Mouse (Mus musculus) embryonic facial prominence, embryonic 11.5 days (tissue): Measurements from ENCODE around the gene Draxin. TPM values are rescaled to one million over a fixed set of nuclear protein-coding genes. Genes with fewer than 3 reads are reported as not detected.
"Not testable (repeated sequence)": the region's sequence is repeated elsewhere in the genome, so short reads cannot be mapped to it uniquely, and the experiment has no call there.

Source experiments
- ATAC-seq: fragments of 200-750 bp; cut with Nextera tagmentation; replicated peaks from 2 replicates; pipeline ENCODE4 v1.8.0; 2017; ENCODE audit warnings: low read depth; ENCODE audit not compliant: insufficient number of reproducible peaks, low FRiP score, low TSS enrichment
- DNase-seq: peaks from one replicate; pipeline ENCODE4 v3.0.0-alpha.2; 2015; ENCODE audit warnings: low spot score
- H3K27ac ChIP-seq: fragments of 300-500 bp; sonication (generic); replicated peaks from 2 replicates; pipeline ENCODE4 v1.5.1; 2014; ENCODE audit warnings: mild to moderate bottlenecking, low read depth, low read length, control low read depth
- H3K27me3 ChIP-seq: fragments of 300-500 bp; sonication (generic); 2 replicates; pipeline ENCODE4 v1.6.1; 2014; ENCODE audit warnings: mild to moderate bottlenecking, low read length, moderate library complexity, mixed read lengths; ENCODE audit not compliant: control insufficient read depth, insufficient read depth
- H3K36me3 ChIP-seq: fragments of 300-500 bp; sonication (generic); replicated peaks from 2 replicates; pipeline ENCODE4 v1.6.1; 2014; ENCODE audit warnings: low read depth, mild to moderate bottlenecking, low read length, moderate library complexity, mixed read lengths; ENCODE audit not compliant: control insufficient read depth, insufficient read depth
- H3K4me1 ChIP-seq: fragments of 300-500 bp; sonication (generic); 2 replicates; pipeline ENCODE4 v1.6.1; 2014; ENCODE audit warnings: low read length, mixed read lengths; ENCODE audit not compliant: control insufficient read depth, insufficient read depth
- H3K4me2 ChIP-seq: fragments of 300-500 bp; sonication (generic); 2 replicates; pipeline ENCODE4 v1.6.1; 2014; ENCODE audit warnings: low read depth, mild to moderate bottlenecking, control low read depth, low read length, moderate library complexity
- H3K4me3 ChIP-seq: fragments of 300-500 bp; sonication (generic); 2 replicates; pipeline ENCODE4 v1.5.1; 2014; ENCODE audit warnings: low read depth, low read length, control low read depth
- H3K9ac ChIP-seq: fragments of 300-500 bp; sonication (generic); replicated peaks from 2 replicates; pipeline ENCODE4 v1.6.1; 2014; ENCODE audit warnings: mild to moderate bottlenecking, control low read depth, low read length
- H3K9me3 ChIP-seq: fragments of 300-500 bp; sonication (generic); replicated peaks from 2 replicates; pipeline ENCODE4 v1.6.1; 2016; ENCODE audit warnings: mild to moderate bottlenecking, low read length, inconsistent platforms, mixed read lengths; ENCODE audit not compliant: control insufficient read depth
- WGBS: fragments of 180-500 bp; shearing (Covaris S2); extraction: QIAGEN DNeasy Blood & Tissue Kit; methylation state at CpG from one replicate; pipeline ENCODE4 v1.1.7; 2014; 5-methylcytosine and 5-hydroxymethylcytosine counted together
- polyA plus RNA-seq: library from polyadenylated mRNA; unstranded; fragments of >200 nt; fragmentation: Nextera tagmentation; extraction: Ambion mirVana; gene quantifications from 2 replicates; pipeline ENCODE4 v1.2.1, GENCODE M21; 2014

The Draxin gene
- polyA plus RNA-seq, 1 experiment from 2014 or later: 1.2 TPM

DNA sequence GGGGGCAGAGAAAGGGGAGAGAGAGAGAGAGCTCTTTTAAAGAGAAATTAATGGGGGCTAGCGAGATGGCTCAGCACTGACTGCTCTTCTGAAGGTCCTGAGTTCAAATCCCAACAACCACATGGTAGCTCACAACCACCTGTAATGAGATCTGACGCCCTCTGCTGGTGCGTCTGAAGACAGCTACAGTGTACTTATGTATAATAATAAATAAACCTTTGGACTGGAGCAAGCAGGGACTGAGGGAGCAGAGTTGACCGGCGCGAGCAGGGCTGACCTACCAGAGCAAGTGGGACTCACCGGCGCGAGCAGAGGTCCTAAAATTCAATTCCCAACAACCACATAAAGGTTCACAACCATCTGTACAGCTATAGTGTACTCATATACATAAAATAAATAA lies 10.9 kb downstream of the Draxin start:
- H3K9ac ChIP-seq, H3K27ac ChIP-seq, H3K36me3 ChIP-seq, ATAC-seq, H3K4me3 ChIP-seq, H3K4me1 ChIP-seq, H3K4me2 ChIP-seq, DNase-seq, H3K27me3 ChIP-seq, H3K9me3 ChIP-seq: not testable (repeated sequence)
- WGBS: 86% methylated on average over 9 of the region's 9 CpGs

DNA sequence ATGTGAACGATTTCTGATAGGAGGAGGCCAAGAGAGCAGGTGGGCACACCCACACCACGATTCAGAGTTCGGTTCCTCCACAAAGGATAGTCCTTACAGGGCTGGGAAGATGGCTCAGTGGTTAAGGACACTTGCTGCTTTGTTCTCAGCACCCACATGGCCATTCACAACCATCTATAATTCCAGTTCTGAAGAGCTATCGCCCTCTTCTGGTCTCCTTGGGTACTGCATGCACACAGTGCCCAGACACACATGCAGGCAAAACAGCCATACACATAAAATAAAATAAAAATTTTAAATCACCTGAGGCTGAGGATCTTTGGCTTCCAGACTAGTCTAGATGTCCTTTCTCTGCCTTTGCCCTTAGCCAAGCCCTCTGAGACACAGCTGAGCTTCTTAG lies 13.1 kb downstream of the Draxin start:
- no peaks in the 10 kb centered on the region for H3K36me3 ChIP-seq
- peaks cover 1% of the 10 kb centered on the region; the same call in 1 of the 2 replicates for H3K4me1 ChIP-seq
- no peak for ATAC-seq
- no peak for DNase-seq
- no peak overlapping the region for H3K4me2 ChIP-seq
- no peak overlapping the region for H3K4me3 ChIP-seq
- H3K9me3 ChIP-seq: no peaks in the 10 kb centered on the region; the same call in 1 of the 2 replicates
- H3K27me3 ChIP-seq: no peaks in the 10 kb centered on the region
- whole genome bisulfite sequencing: 71% methylated on average over 4 of the region's 4 CpGs
- H3K27ac ChIP-seq: no peak overlapping the region
- no peak overlapping the region for H3K9ac ChIP-seq

DNA sequence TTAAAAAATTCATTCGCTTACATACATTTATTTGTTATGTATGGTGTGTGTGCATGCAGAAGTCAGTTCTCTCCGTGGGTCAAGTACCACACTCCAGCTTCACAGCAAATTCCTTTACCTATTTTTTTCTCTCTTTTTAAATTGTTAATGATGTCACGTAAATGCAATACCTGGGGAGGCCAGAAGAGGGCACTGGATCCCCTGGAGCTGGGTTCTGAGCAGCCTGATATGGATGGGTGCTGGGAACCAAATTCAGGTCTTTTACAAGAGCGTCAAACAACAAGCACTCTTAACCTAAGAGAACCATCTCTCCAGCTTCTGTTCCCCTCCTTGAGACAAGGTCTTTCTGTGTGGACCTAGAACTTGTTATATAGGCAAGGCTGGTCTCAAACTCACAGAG lies 13.8 kb downstream of the Draxin start:
- Histone ChIP-seq H3K27me3 (no peaks in the 10 kb centered on the region), H3K4me3 (no peak overlapping the region), H3K4me1 (no peaks in the 10 kb centered on the region), H3K9ac (no peak overlapping the region), H3K27ac (no peak overlapping the region), H3K4me2 (no peak overlapping the region), H3K36me3 (no peaks in the 10 kb centered on the region), H3K9me3 (no peaks in the 10 kb centered on the region; the same call in 1 of the 2 replicates)
- DNase-seq (no peak), ATAC-seq (no peak)
- 72% methylated on average over 4 of the region's 4 CpGs for WGBS

DNA sequence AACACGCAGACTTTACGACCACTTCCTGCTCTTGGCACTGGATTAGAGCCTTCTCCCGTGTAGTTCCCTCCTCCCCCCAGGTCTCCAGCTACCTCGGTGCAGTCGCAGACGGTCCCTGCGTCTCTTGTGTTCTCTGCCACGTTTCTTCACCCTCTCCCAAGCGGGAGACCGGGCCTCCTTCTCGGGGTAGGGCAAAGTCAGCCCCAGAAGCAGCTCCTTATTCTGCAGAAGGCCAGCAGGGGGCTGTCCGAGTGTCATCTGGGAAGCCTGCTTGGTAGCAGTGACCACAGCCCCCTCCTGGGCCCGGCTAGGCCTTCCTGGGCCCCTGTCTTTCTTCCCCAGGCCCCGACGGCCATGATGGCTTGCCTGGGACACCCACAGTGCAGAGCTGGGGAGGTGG lies 15.0 kb downstream of the Draxin start:
- Histone ChIP-seq H3K4me1 (no peaks in the 10 kb centered on the region), H3K27ac (no peak overlapping the region), H3K36me3 (no peaks in the 10 kb centered on the region), H3K27me3 (no peaks in the 10 kb centered on the region), H3K9ac (peak overlapping the region; percentile 41), H3K4me2 (no peak overlapping the region), H3K9me3 (no peaks in the 10 kb centered on the region; the same call in 1 of the 2 replicates), H3K4me3 (no peak overlapping the region)
- DNase-seq (peak; percentile 72), ATAC-seq (0 out of 2 replicates have a peak, but pooled peaks have one; percentile 10)
- 3% methylated on average over 15 of the region's 15 CpGs for WGBS

DNA sequence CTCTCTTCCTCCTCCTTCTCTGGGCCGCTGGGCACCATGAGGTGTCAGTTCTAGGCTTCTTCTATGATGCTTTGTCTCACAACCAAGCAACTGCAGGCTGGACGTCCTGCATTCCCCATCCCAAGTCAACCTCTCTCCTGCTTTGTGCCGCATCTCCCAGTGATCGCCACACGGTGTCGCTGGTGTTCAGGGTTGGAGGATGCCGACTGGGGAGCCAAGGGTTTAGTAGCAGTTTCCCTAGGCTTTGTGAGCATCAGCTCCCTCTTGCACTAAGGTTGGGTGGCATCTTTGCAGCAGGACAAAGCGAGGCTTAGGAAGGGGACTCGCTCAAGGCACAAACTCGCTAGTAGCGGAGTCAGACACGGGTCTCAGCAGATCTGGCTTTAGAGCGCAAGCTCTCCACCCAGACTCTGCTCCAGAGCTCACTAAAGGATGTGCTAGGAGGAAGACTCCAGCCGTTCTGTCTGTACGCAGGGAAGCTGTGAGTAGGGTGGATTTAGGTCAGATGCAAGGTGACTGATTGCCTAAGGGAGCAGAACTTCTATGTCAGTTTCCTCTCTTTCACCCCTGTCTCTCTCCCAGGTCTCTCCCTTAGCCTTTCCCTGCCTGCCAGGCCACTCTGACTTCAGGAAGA lies 15.6 kb downstream of the Draxin start:
- Histone ChIP-seq H3K27ac (no peak overlapping the region), H3K4me2 (no peak overlapping the region)
- 2% methylated on average over 15 of the region's 15 CpGs for WGBS

DNA sequence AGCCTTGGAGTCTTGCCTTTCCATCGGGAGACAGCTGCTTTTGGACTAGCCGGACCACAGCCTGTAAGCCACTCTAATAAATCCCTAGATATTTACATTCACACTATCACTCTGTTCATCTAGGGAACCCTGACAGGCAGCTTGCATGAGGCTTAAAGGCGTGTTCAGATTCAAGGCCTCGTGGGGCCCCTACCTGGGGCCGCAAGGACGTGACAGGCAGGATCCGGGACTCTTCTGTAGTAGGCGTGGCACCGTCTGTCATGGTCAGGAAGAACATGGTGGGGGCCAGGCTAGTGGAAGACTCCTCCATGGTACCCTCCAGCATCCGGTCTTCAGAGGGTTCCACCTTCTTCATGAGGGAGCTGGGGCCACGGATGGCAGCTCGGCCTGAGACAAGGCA lies 18.0 kb downstream of the Draxin start:
- Histone ChIP-seq H3K36me3 (no peaks in the 10 kb centered on the region), H3K9me3 (no peaks in the 10 kb centered on the region; the same call in 1 of the 2 replicates), H3K9ac (no peak overlapping the region), H3K27me3 (no peaks in the 10 kb centered on the region), H3K4me1 (no peaks in the 10 kb centered on the region), H3K27ac (no peak overlapping the region), H3K4me3 (no peak overlapping the region), H3K4me2 (no peak overlapping the region)
- DNase-seq (no peak), ATAC-seq (no peak)
- 81% methylated on average over 12 of the region's 12 CpGs for WGBS

More for the DNA sequence above, 15.6 kb downstream of the Draxin start:
- Histone ChIP-seq H3K27me3 (no peaks in the 10 kb centered on the region), H3K4me3 (no peak overlapping the region), H3K9ac (peak overlapping the region; percentile 44), H3K9me3 (no peaks in the 10 kb centered on the region; the same call in 1 of the 2 replicates), H3K36me3 (no peaks in the 10 kb centered on the region), H3K4me1 (no peaks in the 10 kb centered on the region)
- ATAC-seq (peak; percentile 63), DNase-seq (peak; percentile 91)

GRCm38 (mm10) chr4:148109215-148109614 lies 21.3 kb downstream of the Draxin start:
- Histone ChIP-seq H3K4me2 (no peak overlapping the region), H3K9ac (no peak overlapping the region), H3K4me1 (no peaks in the 10 kb centered on the region), H3K27me3 (no peaks in the 10 kb centered on the region), H3K36me3 (no peaks in the 10 kb centered on the region), H3K4me3 (no peak overlapping the region), H3K9me3 (no peaks in the 10 kb centered on the region), H3K27ac (no peak overlapping the region)
- DNase-seq (no peak), ATAC-seq (no peak)
- 80% methylated on average over 5 of the region's 5 CpGs for WGBS

DNA sequence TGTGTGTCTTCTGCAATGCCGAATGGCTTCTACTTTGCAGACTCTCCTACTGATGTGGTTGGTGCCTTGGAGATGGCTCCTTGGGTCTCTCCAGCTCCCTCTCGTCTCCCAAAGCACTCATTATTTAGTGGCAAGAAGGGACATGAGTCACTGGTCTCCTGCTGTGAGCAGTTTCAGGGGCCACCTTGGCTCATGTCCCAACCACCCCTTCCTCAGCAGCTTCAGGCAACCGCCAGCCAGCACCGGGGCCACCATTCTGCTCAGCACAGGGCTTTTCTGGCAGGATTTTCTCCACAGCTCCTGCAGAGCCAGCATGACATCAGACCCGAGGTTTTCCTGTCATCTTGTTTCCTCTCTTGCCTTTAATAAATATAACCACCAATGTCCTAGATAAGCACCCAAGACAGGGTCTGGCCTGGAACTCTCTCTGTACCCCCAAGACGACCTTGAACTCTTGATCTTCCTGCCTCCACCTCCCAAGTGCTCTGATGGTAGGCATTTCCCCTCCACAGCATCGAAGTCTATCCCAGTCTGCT lies 21.9 kb downstream of the Draxin start:
- Histone ChIP-seq H3K36me3 (no peaks in the 10 kb centered on the region), H3K4me1 (no peaks in the 10 kb centered on the region), H3K9me3 (no peaks in the 10 kb centered on the region), H3K4me2 (no peak overlapping the region), H3K4me3 (no peak overlapping the region), H3K9ac (no peak overlapping the region), H3K27me3 (no peaks in the 10 kb centered on the region), H3K27ac (no peak overlapping the region)
- no peak for ATAC-seq
- 74% methylated on average over 7 of the region's 7 CpGs for WGBS
- no peak for DNase-seq
